Mouse (Mus musculus): ENCODE data around the gene Nup85. TPM values are rescaled to one million over a fixed set of nuclear protein-coding genes. Genes with fewer than 3 reads are reported as not detected.
A peak's percentile ranks its signal among the peaks of the same experiment; 100 is the strongest.
"Not testable (repeated sequence)": the region's sequence is repeated elsewhere in the genome, so short reads cannot be mapped to it uniquely, and the experiment has no call there.

The Nup85 gene
- 158 and 175 TPM in 2 replicates for polyA plus RNA-seq (2015; fragmentation: Nextera tagmentation; extraction: Ambion mirVana)

DNA sequence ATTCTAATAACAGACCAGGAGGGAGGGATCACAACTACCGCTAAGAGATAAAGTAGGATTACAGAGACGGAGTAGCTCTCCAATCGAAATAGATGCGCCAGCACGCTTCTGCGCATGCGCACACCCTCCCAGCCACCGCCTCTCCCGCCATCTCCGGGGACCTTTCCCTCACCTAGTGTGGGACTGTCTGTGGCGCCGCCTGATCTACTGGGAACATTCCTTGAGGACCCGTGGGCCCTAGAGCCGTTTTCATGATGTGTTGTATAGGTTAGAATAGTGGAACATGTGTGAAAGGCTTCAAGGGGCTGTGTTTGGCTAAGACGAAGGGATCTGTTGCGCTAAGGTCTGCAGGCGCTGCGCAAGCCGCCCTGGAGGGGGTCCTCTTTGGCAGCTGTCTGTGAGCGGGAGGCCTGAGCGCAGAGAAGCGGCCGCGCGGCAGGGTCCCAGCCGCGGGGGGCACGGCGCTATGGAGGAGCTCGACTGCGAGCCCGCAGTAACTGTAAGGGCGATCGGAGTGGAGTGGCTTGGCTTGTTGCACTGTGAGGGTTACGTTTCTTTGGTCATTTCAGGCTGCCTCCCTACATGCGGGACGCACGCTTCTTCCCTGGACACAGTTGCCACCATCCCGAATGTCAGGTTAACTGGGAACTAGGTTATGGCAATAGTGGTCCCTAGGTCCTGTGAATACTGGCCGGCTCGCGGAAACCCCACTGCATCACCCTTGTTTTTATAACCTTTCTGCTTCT, at the start of gene Nup85:
TSS of gene Nup85 (plus strand) at position 371 of the 746 bp plus-strand sequence.
- ATAC-seq (ENCODE audit: low read depth) (peak; percentile 89), DNase-seq (peak; percentile 98)
- no peaks in the 10 kb centered on the region for H3K9me3 ChIP-seq (replicated peaks)
- peaks cover 37% of the 10 kb centered on the region for H3K36me3 ChIP-seq
- peaks cover 36% of the 10 kb centered on the region for H3K4me1 ChIP-seq (replicated peaks)
- H3K27ac ChIP-seq: peak within 1 kb of the TSS; percentile 88
- no peaks in the 10 kb centered on the region for H3K27me3 ChIP-seq
- peak within 1 kb of the TSS; percentile 80 for H3K9ac ChIP-seq
- under 1% methylated on average over 42 of the region's 42 CpGs for WGBS (ENCODE audit: insufficient replicate concordance)
- H3K4me2 ChIP-seq: peak within 1 kb of the TSS; percentile 81
- peak within 1 kb of the TSS; percentile 76 for H3K4me3 ChIP-seq (replicated peaks)

DNA sequence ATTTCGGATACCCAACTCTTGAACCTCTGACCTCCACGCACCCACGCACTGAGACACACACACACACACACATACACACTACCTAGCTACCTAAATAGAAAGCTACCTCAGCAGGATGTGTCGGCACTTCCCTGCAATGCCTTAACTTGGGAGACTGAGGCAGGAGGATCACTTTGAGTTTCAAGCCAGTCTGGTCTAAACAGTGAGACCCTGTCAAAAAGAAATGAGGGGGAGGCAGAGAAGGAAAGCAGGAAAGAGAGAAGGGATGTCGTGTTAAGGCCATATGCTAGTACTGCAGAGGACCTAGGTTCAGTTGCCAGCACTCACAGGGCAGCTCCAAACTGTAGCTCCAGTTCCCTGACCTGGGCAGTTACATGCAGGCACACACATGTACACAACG, 49.2 kb upstream of the Nup85 start:
- H3K36me3 ChIP-seq: no peaks in the 10 kb centered on the region
- no peak overlapping the region for H3K4me3 ChIP-seq (replicated peaks)
- peak overlapping the region; percentile 24; the same call in 1 of the 2 replicates for H3K4me2 ChIP-seq
- no peaks in the 10 kb centered on the region for H3K9me3 ChIP-seq (replicated peaks)
- 65% methylated on average over 6 of the region's 6 CpGs for WGBS (ENCODE audit: insufficient replicate concordance)
- no peak for ATAC-seq (ENCODE audit: low read depth)
- H3K27ac ChIP-seq: peak overlapping the region; percentile 50
- H3K4me1 ChIP-seq (replicated peaks): peaks cover 37% of the 10 kb centered on the region
- H3K27me3 ChIP-seq: no peaks in the 10 kb centered on the region
- DNase-seq: no peak
- H3K9ac ChIP-seq: peak overlapping the region; percentile 26

DNA sequence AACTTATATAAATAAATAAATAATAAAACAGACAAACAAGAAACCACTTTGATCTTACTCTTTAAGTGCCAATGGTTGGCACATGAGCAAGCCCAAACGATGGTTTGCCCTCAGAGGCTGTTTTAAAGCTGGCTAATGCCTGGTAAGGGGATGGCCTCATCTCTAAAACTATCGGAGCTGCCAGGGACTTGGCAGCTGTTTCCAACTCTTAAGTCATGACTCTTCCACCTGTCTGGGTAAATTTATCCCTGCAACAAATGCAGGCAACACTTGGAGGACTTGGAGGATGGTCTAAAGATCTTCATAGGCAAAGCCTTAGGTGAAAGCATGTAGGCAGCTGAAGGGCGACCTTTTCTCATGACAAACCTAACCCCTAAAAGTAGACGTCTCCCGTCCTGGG, 47.3 kb upstream of the Nup85 start:
- DNase-seq: no peak
- peaks cover under 1% of the 10 kb centered on the region; the same call in 1 of the 2 replicates for H3K36me3 ChIP-seq

DNA sequence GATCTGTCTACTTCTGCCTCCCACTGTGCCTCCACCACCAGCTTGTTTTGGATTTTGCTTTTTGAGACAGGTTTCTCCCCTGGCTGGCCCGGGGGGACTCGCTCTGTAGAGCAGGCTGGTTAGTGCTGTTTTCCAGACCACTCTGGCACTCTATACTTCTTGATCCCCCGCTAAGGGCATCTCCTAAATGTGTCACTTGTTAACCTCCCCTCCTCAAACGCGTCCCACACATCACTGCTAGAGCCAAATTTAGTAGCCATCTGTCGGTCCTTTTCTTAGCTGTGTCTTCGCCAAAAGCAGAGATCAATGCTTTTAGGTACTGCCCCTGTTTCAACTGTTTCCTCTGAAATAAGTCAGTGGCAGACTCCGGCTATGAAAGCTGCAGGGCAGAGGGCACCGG, 45.5 kb upstream of the Nup85 start:
- ATAC-seq (ENCODE audit: low read depth): no peak
- no peak overlapping the region for H3K27ac ChIP-seq
- peaks cover 6% of the 10 kb centered on the region for H3K4me1 ChIP-seq (replicated peaks)
- no peak for DNase-seq
- H3K9me3 ChIP-seq (replicated peaks): no peaks in the 10 kb centered on the region
- no peak overlapping the region for H3K4me2 ChIP-seq
- peaks cover 11% of the 10 kb centered on the region for H3K36me3 ChIP-seq
- no peak overlapping the region for H3K4me3 ChIP-seq (replicated peaks)
- no peaks in the 10 kb centered on the region for H3K27me3 ChIP-seq
- 73% methylated on average over 9 of the region's 9 CpGs for WGBS (ENCODE audit: insufficient replicate concordance)
- H3K9ac ChIP-seq: no peak overlapping the region; the same call in 1 of the 2 replicates

More for the DNA sequence above, 47.3 kb upstream of the Nup85 start:
- ATAC-seq (ENCODE audit: low read depth): no peak
- Histone ChIP-seq H3K27me3 (no peaks in the 10 kb centered on the region), H3K4me3 (replicated peaks) (no peak overlapping the region), H3K9ac (no peak overlapping the region), H3K27ac (no peak overlapping the region), H3K4me2 (no peak overlapping the region), H3K4me1 (replicated peaks) (peaks cover 18% of the 10 kb centered on the region), H3K9me3 (replicated peaks) (no peaks in the 10 kb centered on the region)
- 70% methylated on average over 5 of the region's 5 CpGs for WGBS (ENCODE audit: insufficient replicate concordance)

DNA sequence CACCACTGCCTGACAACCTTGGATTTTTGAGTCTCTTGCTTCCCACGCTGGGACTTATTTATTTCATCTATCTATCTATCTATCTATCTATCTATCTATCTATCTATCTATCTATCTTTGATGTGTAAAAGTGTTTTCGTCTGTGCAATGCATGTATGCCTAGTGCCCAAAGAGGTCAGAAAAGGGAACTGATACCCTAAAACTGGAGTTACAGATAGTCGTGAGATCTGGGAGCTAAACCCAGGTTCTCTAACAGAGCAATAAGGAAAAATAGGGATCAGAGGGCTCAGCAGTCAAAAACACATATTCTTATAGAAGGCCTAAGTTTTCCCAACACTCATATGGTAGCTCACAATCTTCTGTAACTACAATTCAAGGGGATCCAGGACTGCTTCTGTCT, 44.7 kb upstream of the Nup85 start:
- H3K9ac ChIP-seq: no peak overlapping the region
- peaks cover 6% of the 10 kb centered on the region for H3K4me1 ChIP-seq (replicated peaks)
- WGBS (ENCODE audit: insufficient replicate concordance): 61% methylated on average over 3 of the region's 3 CpGs
- no peak overlapping the region for H3K4me3 ChIP-seq (replicated peaks)
- peaks cover 20% of the 10 kb centered on the region for H3K36me3 ChIP-seq
- H3K27me3 ChIP-seq: no peaks in the 10 kb centered on the region
- H3K27ac ChIP-seq: no peak overlapping the region
- no peak overlapping the region for H3K4me2 ChIP-seq
- no peak for DNase-seq
- H3K9me3 ChIP-seq (replicated peaks): no peaks in the 10 kb centered on the region
- no peak for ATAC-seq (ENCODE audit: low read depth)

DNA sequence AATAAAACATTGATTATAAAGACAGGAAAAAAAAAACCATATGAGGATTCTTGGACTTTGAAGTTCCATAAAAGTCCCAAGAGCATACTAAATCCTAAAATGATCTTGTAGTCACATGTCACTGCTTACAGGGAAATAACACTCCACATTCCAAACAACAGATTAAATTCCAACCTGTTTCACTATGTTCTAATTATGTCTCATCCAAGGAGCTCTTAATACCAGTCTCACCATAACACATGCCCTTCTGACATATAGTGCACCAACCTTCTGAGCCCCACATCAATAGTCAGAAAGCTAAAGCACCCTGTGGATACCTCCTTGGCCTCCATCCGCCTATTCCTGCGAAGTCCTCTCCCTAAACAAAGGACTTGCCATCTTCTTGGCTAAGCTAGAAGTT, 44.0 kb upstream of the Nup85 start:
- Histone ChIP-seq H3K27ac (no peak overlapping the region), H3K9ac (no peak overlapping the region), H3K4me3 (replicated peaks) (no peak overlapping the region), H3K4me2 (no peak overlapping the region), H3K27me3 (no peaks in the 10 kb centered on the region), H3K36me3 (peaks cover 26% of the 10 kb centered on the region), H3K9me3 (replicated peaks) (no peaks in the 10 kb centered on the region), H3K4me1 (replicated peaks) (peaks cover 1% of the 10 kb centered on the region)
- no peak for ATAC-seq (ENCODE audit: low read depth)
- 90% methylated on average over 2 of the region's 2 CpGs for WGBS (ENCODE audit: insufficient replicate concordance)
- DNase-seq: no peak

DNA sequence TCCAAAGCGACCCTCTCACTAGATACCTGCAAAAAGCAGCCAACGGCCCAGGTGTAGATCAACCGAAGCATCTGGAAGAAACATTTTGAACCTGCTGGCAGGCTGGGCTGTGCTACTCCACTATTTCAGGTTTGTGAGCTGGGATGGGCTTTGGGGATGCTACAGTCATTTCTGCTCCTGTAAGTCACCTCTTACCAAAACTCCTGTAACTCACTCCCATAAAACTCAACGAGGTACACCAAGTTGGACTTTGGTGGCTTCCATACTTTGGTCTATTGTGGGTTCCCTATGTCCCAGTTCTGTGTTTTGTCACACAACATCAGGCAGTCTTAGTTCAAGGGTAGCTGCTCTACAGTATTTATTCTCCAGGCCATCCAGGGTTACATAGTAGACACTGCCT, 43.2 kb upstream of the Nup85 start:
- DNase-seq (no peak), ATAC-seq (ENCODE audit: low read depth) (no peak)
- no peak overlapping the region for H3K9ac ChIP-seq
- H3K4me2 ChIP-seq: no peak overlapping the region
- H3K27ac ChIP-seq: no peak overlapping the region
- no peaks in the 10 kb centered on the region for H3K9me3 ChIP-seq (replicated peaks)
- H3K4me1 ChIP-seq (replicated peaks): peaks cover 8% of the 10 kb centered on the region; the same call in 1 of the 2 replicates
- 72% methylated on average over 4 of the region's 4 CpGs for WGBS (ENCODE audit: insufficient replicate concordance)
- no peaks in the 10 kb centered on the region for H3K27me3 ChIP-seq
- no peak overlapping the region for H3K4me3 ChIP-seq (replicated peaks)
- peaks cover 35% of the 10 kb centered on the region for H3K36me3 ChIP-seq

DNA sequence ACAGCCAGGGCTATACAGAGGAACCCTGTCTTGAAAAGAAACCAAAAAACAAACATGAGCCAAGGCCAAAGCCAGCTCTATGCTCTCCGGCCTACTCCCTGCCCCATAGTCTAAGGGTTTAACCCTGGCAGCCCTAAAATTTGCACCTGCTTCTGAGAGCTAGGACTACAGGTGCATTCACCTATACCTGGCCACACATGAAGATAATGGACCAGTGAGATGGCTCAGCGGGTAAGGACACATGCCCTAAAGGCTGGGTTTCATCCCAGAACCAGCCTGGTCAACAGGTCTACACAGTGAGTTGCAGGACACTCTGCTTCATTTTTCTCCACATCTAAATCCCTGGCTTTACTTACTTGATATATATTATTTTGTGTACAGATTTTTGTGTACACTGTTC, 42.0 kb upstream of the Nup85 start:
- ATAC-seq (ENCODE audit: low read depth) (0 out of 2 replicates have a peak, but pooled peaks have one; percentile 23), DNase-seq (no peak)
- no peaks in the 10 kb centered on the region for H3K9me3 ChIP-seq (replicated peaks)
- H3K4me2 ChIP-seq: no peak overlapping the region
- no peak overlapping the region for H3K9ac ChIP-seq
- H3K4me1 ChIP-seq (replicated peaks): peaks cover 8% of the 10 kb centered on the region; the same call in 1 of the 2 replicates
- H3K27ac ChIP-seq: no peak overlapping the region
- H3K36me3 ChIP-seq: peaks cover 47% of the 10 kb centered on the region
- no peaks in the 10 kb centered on the region for H3K27me3 ChIP-seq
- H3K4me3 ChIP-seq (replicated peaks): no peak overlapping the region
- 89% methylated on average over 2 of the region's 2 CpGs for WGBS (ENCODE audit: insufficient replicate concordance)

DNA sequence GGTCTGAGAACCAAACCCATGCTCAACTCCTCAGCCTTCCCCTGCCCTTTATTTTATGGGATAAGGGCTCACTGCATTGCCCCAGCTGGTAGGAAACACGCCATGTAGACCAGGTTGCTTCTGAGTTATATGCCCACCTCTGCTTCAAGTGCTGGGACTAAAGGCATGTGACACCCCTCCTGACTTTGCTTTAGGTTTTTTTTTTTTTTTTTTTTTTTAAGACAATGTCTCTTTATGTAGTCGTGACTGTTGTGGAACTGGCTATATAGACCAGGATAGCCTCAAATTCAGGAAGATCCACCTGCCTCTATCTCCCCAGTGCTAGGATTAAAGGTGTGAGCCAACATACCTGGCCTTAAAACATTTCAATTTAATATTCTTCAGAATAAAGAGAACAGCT, 41.5 kb upstream of the Nup85 start:
- peaks cover 8% of the 10 kb centered on the region; the same call in 1 of the 2 replicates for H3K4me1 ChIP-seq (replicated peaks)
- no peak overlapping the region for H3K9ac ChIP-seq
- H3K36me3 ChIP-seq: peaks cover 51% of the 10 kb centered on the region
- ATAC-seq (ENCODE audit: low read depth) (no peak), DNase-seq (no peak)
- 68% methylated on average over 2 of the region's 2 CpGs for WGBS (ENCODE audit: insufficient replicate concordance)
- no peak overlapping the region for H3K4me3 ChIP-seq (replicated peaks)
- H3K4me2 ChIP-seq: no peak overlapping the region
- H3K9me3 ChIP-seq (replicated peaks): no peaks in the 10 kb centered on the region
- H3K27me3 ChIP-seq: no peaks in the 10 kb centered on the region
- no peak overlapping the region for H3K27ac ChIP-seq

DNA sequence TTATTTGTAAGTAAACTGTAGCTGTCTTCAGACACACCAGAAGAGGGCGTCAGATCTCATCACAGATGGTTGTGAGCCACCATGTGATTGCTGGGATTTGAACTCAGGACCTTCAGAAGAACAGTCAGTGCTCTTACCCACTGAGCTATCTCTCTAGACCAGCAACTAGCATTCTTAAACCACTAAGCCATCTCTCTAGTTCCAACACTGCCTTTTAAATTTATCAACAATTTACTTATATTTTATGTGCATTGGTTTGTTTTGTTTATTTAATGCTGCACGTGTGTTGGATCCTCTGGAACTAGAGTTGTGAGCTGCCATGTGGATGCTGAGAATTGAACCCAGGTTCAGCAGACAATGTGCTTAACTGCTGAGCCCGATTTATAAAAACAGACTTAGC, 37.8 kb upstream of the Nup85 start:
- WGBS (ENCODE audit: insufficient replicate concordance): 77% methylated on average over 3 of the region's 3 CpGs
- not testable (repeated sequence) for H3K27ac ChIP-seq; H3K9ac ChIP-seq; H3K4me3 ChIP-seq (replicated peaks); H3K27me3 ChIP-seq; DNase-seq; H3K4me2 ChIP-seq; ATAC-seq (ENCODE audit: low read depth); H3K4me1 ChIP-seq (replicated peaks); H3K9me3 ChIP-seq (replicated peaks)
- peaks cover 84% of the 10 kb centered on the region for H3K36me3 ChIP-seq

DNA sequence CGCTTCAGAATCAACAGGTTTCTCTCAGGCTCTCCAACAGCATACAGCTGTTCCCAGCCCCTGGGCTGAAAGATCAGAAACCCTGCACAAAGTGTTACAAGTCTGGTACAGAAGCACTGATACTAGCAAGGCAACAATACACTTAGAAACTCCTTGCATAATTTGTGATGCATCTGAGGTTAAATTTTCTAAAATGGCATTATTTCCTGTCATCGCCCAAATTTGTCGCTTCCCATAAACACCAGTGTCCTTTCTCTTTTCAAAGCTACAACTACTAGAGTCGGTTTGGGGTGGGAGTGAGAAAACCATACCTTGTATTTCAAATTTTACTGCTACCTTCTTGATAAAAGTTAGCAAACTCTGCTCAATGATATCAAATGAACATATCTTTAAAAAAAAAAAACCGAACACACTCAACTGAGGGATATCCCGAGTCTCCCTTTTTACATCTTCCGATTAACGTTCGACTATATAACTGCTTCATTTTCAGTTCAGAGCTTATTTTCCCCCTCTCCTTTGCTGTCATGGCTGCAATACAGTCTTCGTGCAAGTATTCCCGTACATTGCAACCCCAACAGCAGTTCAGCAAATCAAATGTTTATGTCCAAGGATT, 29.4 kb upstream of the Nup85 start:
- H3K27me3 ChIP-seq: no peaks in the 10 kb centered on the region
- H3K27ac ChIP-seq: peak overlapping the region; percentile 99
- peaks cover 42% of the 10 kb centered on the region for H3K36me3 ChIP-seq
- peaks cover 48% of the 10 kb centered on the region for H3K4me1 ChIP-seq (replicated peaks)
- DNase-seq: no peak
- WGBS (ENCODE audit: insufficient replicate concordance): 6% methylated on average over 11 of the region's 11 CpGs
- H3K9ac ChIP-seq: peak overlapping the region; percentile 99
- no peak for ATAC-seq (ENCODE audit: low read depth)
- peak overlapping the region; percentile 97 for H3K4me3 ChIP-seq (replicated peaks)
- H3K4me2 ChIP-seq: peak overlapping the region; percentile 88
- no peaks in the 10 kb centered on the region for H3K9me3 ChIP-seq (replicated peaks)

Data from liver, embryonic 13.5 days (tissue).